Mouse (Mus musculus) gastrocnemius, adult 2 months (tissue): ENCODE data around the gene Bhlhe40. TPM values are rescaled to one million over a fixed set of nuclear protein-coding genes. Genes with fewer than 3 reads are reported as not detected.
A peak's percentile ranks its signal among the peaks of the same experiment; 100 is the strongest.

Experiments
- DNase-seq: peaks from one replicate; pipeline ENCODE4 v3.0.0; 2022
- H3K27ac ChIP-seq: fragments of 200-600 bp; 2 replicates; pipeline ENCODE4 v1.8.1; 2022; ENCODE audit warnings: mild to moderate bottlenecking
- H3K4me3 ChIP-seq: fragments of 200-600 bp; 2 replicates; pipeline ENCODE4 v1.8.1; 2022; ENCODE audit warnings: mild to moderate bottlenecking, moderate library complexity
- CTCF ChIP-seq: fragments of 200-600 bp; IDR thresholded peaks from 2 replicates; pipeline ENCODE4 v1.8.1; 2022; ENCODE audit warnings: antibody characterized with exemption, mild to moderate bottlenecking, moderate library complexity
- intact Hi-C: fragments of 180-260 bp; cut with DNase I; formaldehyde crosslinking; loops from one replicate; pipeline ENCODE4 v1.15.1; 2025
- total RNA-seq, 2 experiments: library from RNA; stranded (reverse); gene quantifications; 2 replicates each; pipeline ENCODE4 v1.2.3; 2021

The Bhlhe40 gene
- total RNA-seq, 2 experiments from 2014 or later = 70.0 to 124 TPM

DNA sequence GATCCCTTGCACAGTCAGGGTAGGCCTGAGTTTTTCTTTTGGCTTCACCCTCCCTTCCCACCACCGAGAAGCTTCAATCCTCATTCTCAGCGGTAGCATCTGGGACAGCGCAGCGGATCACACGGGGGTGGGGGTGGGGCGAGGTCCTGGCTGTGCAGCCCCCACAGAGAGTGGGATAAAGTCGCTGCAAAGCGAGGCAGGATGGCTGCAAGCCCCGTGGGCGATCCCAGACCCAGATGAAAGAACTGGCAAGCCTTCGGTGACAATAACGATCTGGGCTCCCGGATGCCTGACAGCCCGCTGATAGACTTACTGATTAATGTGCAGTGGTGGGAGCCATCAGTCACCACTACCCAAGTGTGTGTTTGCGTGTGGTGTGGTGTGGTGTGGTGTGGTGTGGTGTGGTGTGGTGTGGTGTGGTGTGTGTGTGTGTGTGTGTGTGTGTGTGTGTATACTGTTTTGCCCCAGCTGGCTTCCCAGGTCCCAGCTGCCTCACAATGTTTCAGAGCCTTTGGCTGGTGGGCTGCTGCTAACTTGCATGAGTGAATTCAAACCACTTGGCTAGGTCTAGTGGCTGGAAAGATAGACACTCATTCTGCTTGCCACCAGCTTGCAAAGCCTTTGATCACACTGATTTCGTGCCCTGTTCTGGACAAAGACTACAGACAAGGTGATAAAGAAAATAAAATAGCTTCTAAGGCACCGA is 40.4 kb downstream of the Bhlhe40 start:
- no peak overlapping the region for H3K4me3 ChIP-seq
- DNase-seq = no peak
- H3K27ac ChIP-seq = no peak overlapping the region
- intact Hi-C loops = no loop called here
- TF ChIP-seq CTCF = no peak

DNA sequence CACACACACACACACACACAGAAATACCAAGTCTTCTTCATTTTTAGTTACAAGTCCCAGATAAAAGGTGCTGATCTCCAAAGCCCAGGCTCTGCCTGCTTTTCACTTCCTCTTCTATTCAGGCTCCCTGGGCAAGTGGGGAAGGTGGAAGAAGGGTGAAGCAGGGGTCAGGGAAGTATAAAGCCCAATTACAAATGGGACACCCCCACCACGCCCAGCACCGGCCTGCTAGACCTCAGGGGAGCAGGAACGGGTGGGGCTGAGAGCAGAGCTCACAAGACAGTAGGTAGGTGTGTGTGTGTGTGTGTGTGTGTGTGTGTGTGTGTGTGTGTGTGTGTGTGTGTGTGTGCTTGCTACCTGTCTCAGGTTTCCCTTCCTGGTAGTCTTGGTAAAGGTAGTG is 42.2 kb downstream of the Bhlhe40 start:
- DNase-seq = no peak
- no peak for TF ChIP-seq CTCF
- intact Hi-C loops = no loop called here
- Histone ChIP-seq H3K4me3 (no peak overlapping the region), H3K27ac (no peak overlapping the region)

DNA sequence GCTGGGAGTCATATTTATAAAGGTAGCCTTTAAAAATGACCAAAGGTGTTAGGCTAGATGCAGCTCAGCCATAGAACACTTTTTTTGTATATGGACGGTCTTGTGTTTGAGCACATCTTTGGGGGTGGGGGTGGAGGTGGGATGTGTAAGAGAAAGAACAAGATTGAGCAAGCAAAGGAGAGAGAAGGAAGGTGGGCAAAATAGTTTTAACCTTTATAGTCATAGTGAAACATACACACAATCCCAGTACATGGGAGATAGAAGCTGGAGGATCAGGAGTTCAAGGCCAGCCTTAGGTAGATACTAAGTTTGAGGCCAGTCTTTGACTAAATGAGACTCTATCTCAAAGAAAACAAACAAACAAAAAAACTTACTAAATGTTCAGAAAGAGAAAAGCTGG is 42.7 kb downstream of the Bhlhe40 start:
- H3K27ac ChIP-seq = no peak overlapping the region
- no peak for TF ChIP-seq CTCF
- DNase-seq = no peak
- H3K4me3 ChIP-seq = no peak overlapping the region
- intact Hi-C loops = no loop called here

DNA sequence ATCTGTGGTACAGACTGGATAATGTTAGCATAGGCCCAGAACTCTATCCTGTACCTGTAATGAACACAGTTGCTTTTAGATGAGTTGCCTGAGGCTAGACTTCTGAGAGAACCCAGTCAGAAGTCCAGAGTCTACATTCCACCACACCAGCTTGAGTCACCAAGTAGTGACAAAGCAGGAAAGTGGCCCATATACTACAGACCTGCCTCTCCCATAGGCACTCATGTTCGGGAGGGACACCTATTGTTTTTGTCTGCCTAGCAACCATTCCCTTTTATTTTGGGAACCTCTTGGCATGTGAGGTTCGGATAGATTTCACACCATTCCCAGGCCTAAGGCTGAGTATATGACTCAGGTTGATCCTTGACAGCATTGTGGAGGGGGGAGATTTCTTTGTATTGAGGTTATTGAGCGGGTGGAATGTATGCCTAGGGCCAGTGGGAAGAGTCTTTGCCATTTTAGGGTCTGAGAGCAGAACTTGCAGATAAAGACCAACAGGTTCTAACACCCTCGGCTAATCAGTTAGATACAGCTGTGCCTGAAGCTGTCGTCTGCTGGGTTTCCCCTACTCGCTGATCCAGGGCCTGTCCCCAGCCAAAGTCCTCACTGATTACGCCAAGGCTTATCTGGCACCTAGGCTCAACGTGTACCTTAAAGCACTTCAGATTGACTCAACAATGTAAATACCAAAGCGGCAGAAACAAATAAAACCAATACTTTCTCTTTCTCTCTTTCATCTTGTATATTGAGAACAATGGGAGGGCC is 44.1 kb downstream of the Bhlhe40 start:
- intact Hi-C loops = loop anchor here (5.0 kb wide), 1 partner anchor 32 kb away; no protein-coding TSS in a partner anchor
- Histone ChIP-seq H3K27ac (no peak overlapping the region), H3K4me3 (no peak overlapping the region)
- DNase-seq = no peak
- no peak for TF ChIP-seq CTCF

DNA sequence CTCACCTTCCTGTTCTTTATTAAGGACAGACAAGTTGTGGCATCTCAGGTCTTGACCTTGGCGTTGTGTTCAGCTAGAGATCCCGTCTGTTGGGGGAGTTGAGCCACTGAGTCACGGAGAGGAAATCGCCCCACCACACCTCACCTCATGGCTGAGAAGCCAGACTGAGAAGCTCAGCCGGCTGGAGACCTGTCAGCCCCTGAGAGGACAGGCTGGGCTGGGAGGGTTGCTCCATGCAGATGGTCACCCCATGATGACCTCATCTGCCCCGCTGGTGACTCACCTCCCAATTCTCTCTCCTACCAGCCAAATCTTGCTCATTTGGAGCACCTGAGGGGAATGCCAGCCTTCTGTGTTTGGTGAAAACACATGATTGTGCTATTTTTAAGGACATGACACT is 45.5 kb downstream of the Bhlhe40 start:
- DNase-seq = no peak
- TF ChIP-seq CTCF = no peak
- Histone ChIP-seq H3K4me3 (no peak overlapping the region), H3K27ac (no peak overlapping the region)
- intact Hi-C loops = loop anchor here (5.0 kb wide), 1 partner anchor 34 kb away; no protein-coding TSS in a partner anchor

DNA sequence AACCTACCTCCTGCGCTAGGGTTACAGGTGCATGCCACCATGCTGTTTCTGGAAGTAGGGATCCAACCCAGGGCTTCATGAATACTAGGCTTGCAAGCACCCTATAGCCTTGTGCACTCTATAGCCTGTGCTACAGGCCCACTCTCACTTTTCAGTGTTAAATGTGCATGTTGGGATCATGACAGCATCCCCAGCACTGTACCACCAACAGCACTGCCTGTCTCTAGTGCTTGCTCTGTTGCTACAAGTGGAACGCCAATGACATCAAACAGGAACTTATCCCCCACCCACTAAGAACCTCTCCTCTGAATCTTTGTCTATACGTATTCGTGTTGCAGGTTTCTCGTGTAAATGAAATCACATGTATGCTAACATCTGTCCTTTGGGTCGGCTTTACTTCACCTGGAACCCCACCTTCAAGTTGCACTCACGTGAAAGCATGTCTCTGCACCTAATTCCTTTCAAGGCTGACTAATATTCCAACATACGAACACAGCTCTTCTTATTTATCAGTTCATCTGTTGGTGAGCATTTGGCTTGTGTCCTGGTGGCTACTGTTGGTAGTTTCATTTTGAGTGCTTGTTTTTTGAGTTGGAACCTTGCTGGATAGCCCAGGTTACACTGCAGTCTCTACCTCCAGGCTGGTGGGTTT is 46.7 kb downstream of the Bhlhe40 start:
- Histone ChIP-seq H3K27ac (no peak overlapping the region), H3K4me3 (no peak overlapping the region)
- TF ChIP-seq CTCF = no peak
- DNase-seq = no peak
- intact Hi-C loops = loop anchor here (5.0 kb wide), 1 partner anchor 35 kb away; no protein-coding TSS in a partner anchor

DNA sequence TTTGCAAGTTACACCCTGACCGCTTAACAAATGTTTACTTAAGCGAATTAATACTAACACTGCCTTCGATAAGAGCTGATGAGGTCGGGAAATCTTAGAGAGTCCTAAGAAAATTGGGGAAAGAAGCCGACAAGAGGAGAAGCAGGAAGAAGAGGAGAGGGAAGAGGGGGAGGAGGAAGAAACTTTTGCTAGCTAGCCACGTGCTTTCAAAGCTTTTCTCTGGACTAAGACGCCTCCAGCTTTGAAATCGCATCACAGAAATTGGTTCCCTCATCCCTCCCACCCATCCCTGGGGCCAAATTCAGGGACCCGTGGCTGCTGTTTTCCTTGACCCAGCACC is 48.7 kb downstream of the Bhlhe40 start:
- TF ChIP-seq CTCF = no peak
- Histone ChIP-seq H3K27ac (peak overlapping the region; percentile 84), H3K4me3 (peak overlapping the region; percentile 69)
- no peak for DNase-seq
- intact Hi-C loops = loop anchor here (5.0 kb wide), 1 partner anchor 37 kb away; no protein-coding TSS in a partner anchor

DNA sequence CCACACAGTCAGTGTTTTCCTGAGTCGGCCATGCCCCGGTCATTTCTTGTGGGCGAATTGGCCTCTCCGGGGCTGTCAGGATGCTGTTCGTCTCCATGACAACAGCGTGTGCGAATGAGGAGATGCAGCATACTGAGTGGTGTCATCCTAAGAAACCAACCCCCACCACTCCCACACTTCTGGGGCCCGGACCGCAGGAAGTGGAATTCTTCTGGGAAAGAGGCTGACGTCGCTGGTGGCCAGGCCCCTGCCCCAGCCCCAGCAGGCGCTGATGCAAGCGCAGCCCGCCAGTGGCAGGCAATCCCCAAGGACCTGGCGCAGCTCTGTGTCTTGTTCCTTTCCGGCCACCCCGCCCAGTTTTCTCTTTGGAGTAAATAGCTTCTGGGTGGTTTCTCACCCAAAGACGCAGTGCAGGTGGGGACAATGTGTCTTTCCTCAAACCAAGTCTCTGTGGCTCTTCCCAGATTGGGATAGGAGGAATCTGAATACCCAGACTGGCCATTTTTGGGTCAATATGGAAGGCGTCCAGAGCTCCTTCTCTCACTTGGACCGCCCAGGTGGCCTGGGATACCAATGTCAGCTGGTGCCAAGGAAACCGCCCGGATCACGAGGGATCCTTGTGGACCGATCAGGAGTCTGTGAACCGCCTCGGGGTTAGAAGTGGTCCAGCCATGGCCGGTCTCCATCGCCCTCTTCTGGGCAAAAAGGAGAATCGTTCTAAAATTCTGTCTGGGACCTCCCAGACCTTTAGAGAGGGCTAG is 49.2 kb downstream of the Bhlhe40 start:
- peak; percentile 95 for TF ChIP-seq CTCF
- Histone ChIP-seq H3K27ac (peak overlapping the region; percentile 84), H3K4me3 (peak overlapping the region; percentile 69)
- intact Hi-C loops = loop anchor here (1.0 to 5.0 kb wide), 2 partner anchors 37 to 292 kb away; no protein-coding TSS in a partner anchor
- peak; percentile 91 for DNase-seq

DNA sequence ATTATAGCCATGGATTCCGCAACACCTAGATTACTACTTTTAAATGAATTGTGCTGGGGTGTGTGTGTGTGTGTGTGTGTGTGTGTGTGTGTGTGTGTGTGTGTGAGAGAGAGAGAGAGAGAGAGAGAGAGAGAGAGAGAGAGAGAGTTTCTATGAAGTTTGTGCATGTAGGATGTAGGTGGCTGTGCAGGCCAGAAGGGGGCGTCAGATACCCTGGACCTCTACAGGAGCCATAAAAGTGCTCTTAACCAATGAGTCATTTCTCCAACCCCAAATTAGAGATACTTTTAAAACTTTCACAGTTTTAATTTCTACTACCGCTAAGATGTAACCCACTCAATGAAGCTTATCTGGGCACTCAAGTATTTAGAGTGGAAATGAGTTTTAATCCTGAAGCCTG is 50.2 kb downstream of the Bhlhe40 start:
- peak; percentile 23; the same call in 1 of the 2 replicates for TF ChIP-seq CTCF
- intact Hi-C loops = loop anchor here (1.0 kb wide), 1 partner anchor 293 kb away; no protein-coding TSS in a partner anchor
- Histone ChIP-seq H3K27ac (no peak overlapping the region; the same call in 1 of the 2 replicates), H3K4me3 (no peak overlapping the region)
- DNase-seq = no peak

DNA sequence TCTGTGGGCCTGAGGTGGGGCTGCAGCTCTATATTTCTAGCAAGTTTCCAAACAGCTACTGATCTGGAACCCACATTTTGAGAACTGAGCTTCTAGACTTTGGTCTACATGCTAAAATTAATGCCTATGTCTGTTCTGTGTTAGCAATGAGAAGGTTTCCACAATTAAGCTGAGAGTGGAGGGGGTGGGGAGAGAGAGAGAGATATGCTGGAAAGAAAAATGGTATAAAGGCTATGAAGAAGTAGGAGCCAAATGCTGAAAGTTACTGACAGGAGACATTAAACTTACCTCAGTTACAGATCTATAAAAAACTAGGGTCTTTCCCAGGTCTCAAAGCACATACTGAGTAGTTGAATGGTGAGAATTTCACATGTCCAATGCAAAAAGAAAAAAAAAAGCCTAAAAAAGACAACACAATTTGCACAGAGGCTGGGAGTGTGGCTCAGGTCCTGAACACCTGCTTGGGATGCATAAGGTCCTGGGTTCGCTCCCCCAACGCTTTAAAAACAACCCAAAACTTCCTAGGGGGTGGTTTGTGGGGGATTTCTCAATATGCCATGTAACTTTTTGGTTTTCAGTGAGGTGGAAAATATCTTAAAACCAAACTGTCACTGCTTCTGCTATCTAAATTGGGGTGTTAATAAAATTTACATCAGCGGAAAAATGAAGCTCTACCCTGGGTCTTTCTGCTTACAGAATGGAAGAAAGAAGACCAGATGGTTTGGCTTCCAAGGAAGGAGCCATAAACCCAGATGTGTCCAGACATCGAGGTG is 50.9 kb downstream of the Bhlhe40 start:
- Histone ChIP-seq H3K4me3 (no peak overlapping the region), H3K27ac (no peak overlapping the region)
- TF ChIP-seq CTCF = no peak
- intact Hi-C loops = no loop called here
- DNase-seq = no peak

DNA sequence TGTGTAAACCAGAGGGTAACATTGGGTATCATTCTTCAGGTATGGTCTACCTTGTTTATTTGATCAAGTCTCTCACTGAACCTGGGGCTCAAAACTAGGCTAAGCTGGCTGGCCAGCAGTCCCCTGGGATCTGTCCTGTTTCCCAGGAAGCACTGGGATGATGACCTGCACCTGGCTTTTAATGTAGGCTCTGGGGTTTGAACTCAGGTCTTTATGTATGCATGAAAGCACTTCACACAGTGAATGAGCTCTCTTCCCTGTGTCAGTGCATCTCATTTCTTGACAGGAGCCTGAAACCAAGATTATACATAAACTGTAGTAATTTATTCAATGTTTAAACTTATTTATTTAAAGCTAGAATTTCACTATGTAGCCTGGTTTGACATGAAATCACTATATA is 51.7 kb downstream of the Bhlhe40 start:
- no peak for DNase-seq
- Histone ChIP-seq H3K27ac (no peak overlapping the region), H3K4me3 (no peak overlapping the region)
- TF ChIP-seq CTCF = no peak
- intact Hi-C loops = no loop called here
